Mouse (Mus musculus): ENCODE measurements around the gene Cdkal1.

DNA sequence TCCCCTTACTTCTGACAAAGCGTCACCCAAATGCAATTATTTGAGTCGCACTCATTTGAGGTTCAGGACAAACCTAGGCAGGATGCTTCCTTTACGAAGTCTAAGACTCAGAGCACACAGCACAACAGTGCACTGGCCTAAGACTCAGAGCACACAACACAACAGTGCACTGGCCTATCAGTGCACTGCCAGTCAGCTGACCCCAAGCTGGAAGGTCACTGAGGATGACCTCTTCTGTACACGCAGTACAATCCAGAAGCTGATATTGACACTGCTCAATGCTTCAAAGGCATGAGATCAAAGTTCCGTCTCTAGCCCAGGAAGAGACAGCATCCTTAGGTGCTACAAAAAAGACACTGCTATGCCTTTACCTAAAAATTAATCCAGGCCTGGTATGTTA lies 327.1 kb downstream of the Cdkal1 start:
- no peak for TF ChIP-seq CTCF (IDR thresholded peaks at IDR 0.05; ENCODE audit: low read depth)
- TF ChIP-seq EP300 (IDR thresholded peaks at IDR 0.05; ENCODE audit: low read depth): no peak

All from liver, postnatal 0 days (tissue).